Mouse (Mus musculus) left cerebral cortex, adult 11 months (tissue): Measurements from ENCODE around the gene Lig4.
A peak's percentile ranks its signal among the peaks of the same experiment; 100 is the strongest.

Source experiments
- DNase-seq: peaks from one replicate; pipeline ENCODE4 v3.0.0; 2022; ENCODE audit warnings: low spot score

The Lig4 gene

DNA sequence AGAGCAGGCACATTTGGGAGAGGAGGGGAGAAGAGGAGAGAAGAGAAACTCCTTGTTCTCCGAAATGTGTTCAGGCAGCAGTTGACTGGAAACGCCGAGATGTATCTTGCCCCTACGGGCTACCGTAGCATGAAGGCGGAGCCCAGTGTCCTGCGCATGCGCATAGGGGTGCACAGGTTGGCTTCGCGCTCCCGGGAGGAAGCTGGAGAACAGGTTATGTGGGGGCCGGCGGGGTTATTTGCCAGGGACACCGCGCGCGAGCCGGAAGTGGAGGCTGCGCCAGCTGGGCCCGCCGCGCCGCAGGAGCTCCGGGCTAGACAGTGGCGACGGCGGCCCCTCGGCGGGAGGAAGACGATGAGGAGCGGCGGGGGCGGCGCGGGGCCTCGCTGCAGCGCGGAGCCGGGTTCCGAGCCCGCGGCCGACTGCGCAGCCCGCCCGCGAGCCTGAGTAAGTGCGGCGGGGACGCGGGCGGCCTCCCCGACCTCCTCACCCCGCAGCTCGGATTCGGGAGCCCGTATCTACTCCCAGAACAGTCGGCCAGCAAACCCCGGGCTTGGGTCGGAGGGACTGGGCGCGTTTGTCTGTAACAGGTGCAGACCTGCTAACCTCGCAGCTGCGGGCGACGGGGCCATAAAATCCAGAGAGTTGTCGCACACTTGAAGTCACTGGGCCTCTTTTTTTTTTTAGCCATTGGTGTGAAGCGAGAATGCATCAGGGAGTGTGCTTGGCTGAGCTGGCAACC lies at the start of gene Lig4, which contains the start of gene Abhd13:
Gene Lig4, minus strand, starts transcription at position 114 of the 742 bp plus-strand sequence.
Gene Abhd13, plus strand, starts transcription at position 135 of the 742 bp plus-strand sequence.
- peak; percentile 95 for DNase-seq

DNA sequence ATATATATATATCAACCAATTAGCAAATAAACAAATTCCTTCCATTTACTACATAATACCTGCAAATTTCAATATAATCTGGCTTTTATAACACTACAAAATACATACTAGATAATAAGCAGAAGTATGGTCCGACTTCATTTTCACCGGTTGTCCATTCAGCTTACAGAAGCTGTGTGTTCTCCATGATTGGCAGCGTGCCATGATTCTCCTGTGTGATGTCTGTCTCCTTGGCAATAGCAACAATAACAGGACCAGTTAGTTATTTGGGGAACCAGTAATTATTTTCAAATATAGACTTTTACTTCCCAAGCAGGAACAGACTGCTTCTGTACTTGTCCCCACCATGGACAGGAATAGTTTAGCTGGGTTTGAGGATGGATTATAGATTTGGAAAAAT lies 39.7 kb upstream of the Lig4 start:
- no peak for DNase-seq

DNA sequence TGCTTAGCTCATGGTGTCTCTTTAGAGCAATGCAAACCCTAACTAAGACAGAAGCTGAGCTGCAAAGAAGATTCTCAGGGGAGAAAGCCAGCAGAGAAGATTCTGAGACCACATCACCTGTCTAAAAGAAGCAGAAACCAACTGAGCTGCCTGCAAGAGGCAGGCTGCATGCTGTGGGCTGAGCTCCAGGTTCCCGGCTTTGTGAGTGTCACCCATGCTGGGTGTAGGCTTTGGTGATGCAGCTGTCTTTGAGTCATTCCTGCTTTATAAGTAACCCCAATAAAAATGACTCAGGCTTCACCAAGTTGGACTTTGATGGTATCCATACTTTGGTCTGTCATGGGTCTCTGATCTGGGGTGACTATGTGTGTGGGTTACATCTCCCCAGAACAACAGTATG lies 38.8 kb upstream of the Lig4 start:
- DNase-seq, result no peak

DNA sequence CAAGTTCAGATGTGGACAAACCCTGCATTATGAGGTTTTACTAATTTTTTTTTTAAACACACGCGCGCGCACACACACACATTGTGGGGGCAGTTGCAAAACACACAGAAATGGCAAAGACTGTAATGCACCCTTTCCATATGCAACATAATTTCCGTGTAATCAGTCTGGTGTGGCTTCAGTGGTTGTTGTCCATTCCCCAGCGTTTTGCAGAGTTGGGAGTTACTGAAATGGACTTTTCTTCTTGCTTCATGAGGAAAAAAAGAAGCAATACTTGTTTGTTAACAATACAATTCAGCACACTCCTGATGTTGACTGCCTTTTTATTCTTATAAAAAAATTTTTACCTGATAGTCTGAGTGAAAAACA lies 30.2 kb upstream of the Lig4 start:
- no peak for DNase-seq

DNA sequence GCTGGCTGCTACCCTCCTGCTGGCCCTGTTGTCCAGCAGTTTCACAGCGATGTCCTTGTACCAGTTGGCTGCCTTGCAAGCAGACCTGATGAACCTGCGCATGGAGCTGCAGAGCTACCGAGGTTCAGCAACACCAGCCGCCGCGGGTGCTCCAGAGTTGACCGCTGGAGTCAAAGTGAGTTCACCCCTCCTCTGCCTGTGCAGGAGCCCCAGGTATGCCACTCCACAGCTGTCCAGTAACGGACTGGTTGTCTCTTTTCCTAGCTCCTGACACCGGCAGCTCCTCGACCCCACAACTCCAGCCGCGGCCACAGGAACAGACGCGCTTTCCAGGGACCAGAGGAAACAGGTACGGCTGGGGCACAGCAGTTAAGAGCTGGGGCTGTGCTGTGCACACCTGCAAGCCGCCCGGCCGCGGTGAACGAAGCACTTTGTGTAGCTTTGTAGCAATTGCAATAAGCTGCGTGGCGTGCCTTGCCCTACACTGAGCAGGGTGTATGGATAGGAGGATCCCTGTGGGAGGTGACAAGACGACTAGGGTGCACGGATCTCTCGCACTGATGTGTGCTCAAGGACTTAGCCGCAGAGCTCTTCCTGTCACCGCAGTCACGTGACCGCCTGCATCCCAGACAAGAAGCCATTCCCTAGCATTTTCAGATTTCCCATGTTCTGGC lies 29.6 kb upstream of the Lig4 start:
- peak; percentile 49 for DNase-seq

DNA sequence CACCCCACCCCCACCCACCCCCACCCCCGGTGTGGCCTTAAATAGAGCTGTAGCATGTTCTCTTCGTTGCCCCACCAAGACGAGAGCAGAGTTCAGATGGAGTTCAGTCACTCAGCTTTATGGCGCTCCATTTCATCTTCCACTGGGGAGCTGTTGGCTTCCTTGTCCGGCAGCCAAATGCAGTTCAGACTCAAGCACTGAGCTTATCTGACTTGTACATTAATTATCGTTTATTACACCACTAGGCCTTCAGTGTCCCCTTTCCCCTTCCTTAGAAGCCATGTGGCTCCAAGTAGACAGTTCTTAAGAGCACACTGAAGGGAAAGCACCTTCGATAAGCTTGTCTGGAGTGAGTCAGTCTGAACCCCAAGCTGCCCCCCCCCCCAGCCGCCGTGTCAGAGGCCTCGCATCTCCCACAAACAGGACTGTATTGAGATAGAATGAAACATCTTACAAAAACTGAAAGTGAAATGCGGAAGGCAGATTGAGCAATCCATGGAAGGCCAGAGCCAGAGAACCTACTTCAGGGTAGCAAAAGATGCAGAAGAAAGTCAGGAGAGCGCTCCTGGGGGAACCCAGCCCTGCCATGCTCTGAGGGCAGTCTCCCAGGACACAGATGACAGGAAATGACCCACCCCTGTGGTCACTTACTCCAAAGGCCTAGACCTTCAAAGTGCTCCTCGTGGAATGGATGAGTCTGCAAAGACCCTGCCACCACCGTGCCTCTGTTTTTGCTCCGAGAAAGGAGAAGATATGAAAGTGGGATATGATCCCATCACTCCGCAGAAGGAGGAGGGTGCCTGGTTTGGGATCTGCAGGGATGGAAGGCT lies 28.9 kb upstream of the Lig4 start, which contains the start of gene Tnfsf13b:
Gene Tnfsf13b, plus strand, starts transcription at position 312 of the 830 bp plus-strand sequence.
- DNase-seq, result peak; percentile 4

DNA sequence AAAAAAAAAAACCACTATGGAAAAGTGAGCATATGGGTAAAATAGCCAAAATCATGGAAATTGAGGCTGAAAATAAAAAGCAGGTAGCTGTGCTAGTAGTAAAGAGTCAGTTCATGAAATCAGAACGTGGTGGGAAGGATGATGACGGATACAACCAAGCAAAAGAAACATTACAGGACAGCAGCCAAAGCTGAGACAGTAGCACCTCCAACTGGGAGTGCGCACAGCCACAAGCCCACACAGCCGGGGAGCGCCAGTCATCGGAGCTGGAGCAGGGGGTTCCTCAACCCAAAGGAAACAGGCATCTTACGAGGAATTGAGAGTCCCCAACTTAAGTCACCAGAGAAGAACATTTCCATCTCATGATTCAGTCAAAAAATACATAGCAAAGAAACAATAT lies 26.6 kb upstream of the Lig4 start:
- DNase-seq, result no peak

DNA sequence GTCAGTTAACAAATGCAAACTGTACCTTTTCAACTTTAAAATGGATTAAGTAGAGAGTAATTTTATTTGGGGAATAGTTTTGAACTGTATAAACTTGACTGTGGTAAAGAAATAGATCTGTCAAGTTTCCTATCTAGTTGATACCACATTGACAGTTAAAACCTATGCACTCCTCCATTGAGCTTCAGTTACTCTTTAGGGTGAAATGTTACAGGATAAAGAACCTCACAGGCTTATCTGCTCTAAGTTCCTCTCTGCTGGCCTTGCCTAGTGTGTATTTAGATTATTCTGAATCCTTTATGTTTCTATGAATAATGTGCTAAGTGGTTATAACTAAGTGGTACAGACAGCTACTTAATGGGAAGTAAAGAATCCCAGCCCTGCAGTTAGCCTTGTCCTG lies 2.7 kb upstream of the Lig4 start:
- no peak for DNase-seq

DNA sequence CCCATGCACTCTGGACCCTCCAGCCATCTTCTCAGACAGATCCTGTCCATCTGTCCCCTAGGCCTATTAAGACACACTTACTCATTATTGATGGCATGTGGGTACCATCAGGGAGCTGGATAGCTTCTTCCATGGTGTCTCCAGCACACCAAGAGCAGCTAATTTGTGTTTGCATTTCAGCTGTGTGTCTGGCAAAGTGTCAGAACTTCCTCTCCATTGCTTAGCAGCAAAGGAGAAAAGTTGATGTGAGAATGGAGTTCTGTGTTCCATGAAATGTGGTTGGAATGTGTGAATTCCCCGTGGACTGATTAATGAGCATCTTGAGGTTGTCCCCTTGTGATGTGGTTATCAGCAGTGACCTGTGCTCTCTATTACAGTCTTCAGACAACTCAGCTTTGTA lies 2.3 kb upstream of the Lig4 start:
- no peak for DNase-seq

DNA sequence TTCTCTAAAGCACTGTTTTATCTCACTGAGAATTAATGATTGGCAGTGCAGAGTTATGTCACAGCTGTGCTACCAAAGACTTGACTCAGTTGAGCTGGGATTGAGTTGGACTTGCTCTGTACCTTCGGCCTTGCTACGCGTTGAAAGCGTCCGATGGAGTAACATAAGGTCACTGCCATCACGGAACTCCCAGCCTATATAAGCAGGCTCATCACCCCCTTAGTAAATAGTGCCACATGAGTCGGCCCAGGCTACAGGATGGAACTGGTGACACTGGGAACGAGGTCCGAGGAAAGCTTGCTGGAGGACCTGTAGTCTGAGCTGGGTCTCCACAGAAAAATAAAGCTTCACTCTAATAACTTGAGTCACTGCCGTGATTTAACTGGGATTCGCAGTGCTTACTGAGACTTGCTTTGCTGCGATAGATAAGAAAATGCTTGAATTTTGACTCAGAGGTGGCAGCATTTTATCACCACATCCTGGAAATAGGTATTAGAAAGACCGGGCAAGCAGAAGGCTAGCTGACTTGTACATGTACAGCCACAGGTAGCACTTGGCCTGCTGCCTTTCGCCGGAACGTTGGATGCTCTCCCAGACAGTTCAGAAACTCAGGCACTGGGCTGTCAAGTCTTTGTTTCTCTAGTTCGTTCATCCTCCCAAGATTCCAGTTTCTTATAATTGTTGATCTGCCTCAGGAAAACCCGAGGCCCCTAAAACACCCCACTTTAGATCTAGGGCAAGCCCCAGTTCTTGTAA lies 1.2 kb upstream of the Lig4 start:
- no peak for DNase-seq

DNA sequence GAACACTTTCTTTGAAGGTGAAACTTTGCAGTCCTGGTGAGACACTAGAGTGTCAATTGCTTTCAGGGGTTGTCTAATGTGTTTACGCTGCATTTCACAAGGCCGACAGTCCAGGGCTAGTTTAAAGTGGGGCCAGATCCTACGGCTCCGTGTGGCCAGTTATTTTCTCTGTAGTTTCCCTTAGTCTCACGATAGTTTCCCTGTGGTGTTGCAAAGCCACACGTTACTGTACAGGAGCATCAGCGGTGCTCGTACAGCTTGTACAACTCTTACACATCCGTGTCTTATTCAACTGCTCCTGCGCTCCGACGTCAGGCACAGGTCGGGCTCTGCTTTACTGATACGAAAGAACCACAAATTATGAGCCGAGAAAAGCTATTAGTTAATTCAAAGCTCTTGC lies 470 bp downstream of the Lig4 start:
- no peak for DNase-seq

DNA sequence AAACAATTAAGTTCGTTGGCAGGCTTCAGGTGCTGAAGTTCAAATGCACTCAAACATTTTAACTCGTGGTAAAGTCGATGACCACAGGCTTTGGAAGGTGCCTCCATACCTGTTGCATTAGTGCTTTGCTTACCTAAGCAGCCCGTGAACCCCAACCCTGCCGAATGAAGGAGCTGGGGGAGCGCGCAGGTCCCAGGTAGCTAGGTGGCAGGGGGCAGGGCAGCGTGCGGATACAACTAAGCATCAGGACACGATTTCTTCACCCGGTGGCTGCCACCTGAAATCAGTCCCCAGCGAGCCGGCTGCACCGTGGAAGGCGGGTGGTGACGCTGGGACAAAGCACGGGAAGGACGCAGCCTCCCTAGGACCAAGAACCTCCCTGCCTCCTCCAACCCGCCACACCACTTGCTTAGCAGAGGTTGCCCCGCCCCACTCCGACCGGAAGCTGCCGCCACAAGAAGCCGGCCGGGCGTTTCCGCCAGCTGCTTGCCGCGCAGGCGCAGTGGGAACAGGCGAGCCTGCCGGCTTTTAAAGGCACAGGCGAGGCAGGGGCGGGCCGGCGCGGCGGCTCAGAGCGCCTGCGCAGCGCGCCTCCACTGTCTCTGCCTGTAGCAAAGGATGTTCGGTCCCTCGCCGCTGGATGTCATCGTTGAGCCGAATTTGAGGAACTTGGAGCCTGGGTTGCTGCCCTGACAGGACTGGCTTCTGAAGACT lies 1.4 kb downstream of the Lig4 start:
- peak; percentile 98 for DNase-seq

DNA sequence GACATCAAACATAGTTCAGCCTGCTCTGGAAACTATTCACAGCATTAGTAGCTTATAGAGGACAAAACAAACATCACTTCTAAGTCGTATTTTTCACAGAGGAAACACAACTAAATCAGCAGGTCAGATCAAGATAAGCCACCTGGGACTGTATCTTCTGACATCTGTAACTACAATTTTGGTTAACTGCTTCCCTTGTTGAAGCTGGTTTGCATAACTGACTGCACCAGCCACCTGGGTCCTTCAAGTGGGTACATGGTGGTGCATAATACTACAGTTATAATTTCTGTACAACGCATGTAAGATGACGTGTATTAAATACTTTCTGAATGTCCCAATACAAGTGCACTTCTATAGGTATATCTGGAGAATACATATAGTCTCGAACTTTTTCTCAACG lies 2.2 kb downstream of the Lig4 start:
- no peak for DNase-seq

DNA sequence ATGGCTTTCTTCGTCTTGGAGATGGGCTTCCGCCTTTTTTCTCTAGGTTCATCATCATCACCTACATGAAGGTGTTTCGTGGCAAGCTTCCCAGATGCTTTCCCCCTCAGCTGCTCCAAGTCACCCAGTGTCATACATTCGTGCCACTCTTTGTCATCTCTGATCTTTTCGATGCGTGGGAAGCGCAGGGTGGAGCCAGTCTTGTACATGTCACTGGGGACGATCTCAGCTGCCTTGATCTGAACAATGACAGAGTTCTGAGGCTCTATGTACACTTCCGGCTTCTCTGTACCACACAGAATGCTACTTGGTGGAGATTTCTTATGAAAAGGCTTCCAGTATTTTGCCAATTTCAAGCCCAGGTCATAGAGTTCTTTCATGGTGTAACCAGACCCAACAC lies 5.6 kb downstream of the Lig4 start:
- DNase-seq, result no peak

DNA sequence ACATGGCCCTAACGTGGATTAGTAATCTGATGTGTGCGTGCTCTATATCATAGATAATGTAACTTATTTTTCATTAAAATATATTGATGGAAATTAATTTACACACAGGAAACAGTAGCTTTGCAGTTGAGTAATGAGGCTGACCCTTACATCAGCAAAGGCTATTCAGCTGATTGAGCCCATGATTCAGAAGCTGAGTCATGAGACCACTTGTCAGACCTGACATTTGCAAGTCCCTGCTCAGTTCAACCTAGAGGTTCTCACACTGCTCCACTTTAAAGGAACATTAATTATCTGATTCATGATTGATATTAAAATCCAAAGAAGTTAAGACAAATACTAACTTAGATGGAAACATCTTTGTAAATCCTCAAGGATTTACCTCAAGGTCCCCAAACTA lies 17.6 kb downstream of the Lig4 start:
- no peak for DNase-seq

DNA sequence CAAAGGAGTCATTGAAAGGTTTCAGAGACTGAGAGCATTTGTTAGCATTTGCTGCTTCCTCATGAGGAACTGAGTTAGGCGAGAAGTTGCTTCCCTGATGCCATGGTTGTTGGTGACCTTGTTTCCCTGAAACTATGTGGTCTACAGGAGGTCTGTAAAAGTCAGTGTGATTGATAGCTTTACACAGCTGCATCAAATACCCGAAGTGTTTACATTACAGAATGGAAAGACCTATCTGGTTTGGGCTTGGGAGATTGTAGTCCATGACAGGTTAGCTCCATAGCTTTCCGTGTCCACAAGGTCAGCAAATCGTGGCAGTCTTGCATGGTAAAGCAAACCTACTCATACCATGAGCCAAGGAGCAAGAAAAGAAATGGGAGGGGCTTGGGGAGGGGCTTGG lies 19.1 kb downstream of the Lig4 start:
- DNase-seq, result no peak

DNA sequence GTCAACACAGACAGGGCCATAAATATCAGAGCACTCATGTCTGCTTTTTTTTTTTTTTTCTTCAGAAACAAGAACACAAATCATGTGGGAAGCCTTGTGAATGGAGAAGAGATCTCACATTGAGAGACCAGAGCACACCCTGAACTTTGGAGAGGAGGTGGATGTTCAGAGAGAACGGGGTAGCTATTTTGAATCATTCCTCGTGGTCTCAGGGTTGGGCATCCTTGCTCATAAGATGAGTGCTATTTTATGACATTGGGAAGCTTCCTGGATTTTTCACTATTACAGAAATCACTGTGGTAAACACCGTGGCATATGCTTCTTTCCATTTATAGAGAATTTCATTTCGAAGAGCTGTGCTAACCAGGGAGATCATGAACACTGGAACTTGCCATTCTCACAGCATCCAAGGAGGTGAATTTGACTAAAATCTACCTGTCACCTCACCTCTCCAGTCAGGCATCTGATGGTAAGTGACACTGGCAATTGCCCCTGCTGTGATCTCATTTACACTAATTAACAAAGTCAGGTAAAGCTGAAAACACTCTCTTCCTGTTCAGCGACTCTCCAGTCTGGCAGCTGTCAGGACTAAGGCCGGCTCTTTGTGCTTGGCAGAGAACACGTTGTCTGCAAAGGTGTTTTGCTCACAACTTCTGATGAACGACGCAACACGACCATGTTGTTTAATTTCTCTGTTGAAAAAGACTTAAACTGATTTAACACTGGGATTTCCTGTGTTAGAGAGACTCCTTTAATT lies 28.2 kb downstream of the Lig4 start:
- DNase-seq, result no peak

DNA sequence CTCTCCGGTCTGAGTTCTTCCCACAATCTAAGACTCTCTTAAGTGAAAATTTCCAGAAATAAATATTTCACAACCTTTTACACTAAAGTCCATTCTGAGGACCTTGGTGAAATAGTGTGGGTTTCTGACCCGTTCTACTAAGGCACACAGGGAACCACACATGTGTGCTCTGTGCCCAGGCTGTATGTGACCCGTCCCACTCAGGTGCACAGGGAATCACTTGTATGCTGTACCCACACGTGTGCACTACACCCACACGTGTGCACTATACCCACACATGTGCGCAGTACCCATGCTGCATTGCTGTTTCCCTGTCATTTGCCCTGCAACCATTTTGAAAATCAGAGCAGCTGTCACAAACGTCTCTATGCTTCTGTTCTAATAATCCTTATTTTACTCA lies 41.9 kb downstream of the Lig4 start:
- DNase-seq, result no peak

DNA sequence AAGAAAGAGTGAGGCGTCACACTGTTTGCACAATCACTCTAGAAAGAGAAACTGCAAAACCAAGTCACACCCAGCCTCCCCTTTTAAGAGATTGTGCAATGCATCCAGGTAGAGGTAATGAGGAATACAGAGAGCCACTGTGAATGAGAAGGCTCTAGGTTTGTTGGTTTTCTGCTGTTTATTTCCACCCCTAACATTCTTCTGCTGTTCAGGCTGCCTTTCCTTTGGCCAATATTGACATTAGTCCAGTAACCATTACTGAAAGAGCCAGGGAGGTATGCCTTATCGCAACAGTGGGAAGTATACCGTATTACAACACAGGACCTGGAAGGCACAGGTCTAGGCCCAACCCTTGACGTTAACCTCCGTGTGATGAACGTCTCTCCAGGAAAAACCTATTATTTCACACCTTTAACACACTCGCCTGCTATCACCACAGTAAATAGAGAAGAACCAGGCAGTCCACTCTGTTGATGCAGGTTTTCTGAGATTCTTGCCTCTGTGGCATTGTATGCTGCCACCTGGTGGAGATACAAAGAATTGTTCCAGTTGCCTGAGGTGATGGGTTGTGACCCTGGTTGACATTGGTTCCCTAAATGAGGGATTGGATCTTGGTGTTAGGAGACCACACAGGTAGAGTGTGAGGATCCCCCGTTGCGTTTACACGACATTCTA lies 42.5 kb downstream of the Lig4 start:
- peak; percentile 16 for DNase-seq

DNA sequence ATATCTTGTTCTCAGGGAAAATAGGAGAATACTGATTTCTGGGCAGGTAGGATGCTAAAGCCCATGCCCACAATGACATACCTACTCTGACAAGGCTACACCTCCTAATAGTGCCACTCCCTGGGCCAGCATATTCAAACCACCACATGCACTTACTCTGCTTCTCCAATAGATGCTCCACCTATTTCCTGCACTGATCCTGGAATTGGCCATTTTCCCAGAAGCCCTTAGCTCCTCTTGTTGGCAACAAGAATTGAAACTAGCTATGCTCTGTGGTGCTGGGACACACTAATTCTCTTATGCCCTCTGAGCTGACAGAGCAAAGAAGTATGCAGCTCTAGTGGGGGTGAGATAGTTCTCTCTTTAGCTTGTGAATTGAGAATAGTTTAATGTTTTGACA lies 44.8 kb downstream of the Lig4 start:
- no peak for DNase-seq
